8 mouse cellular contexts compared by ENCODE assay signal in genomic region chr9:99729943-99730646, GRCm38 (mm10). TPM values are rescaled to one million over a fixed set of nuclear protein-coding genes. Genes with fewer than 3 reads are reported as not detected.
A peak's percentile ranks its signal among the peaks of the same experiment; 100 is the strongest.
DNase-seq lines count a peak whose midpoint lies in the region; ATAC-seq and TF ChIP-seq lines count a peak whose summit lies in the region.
"Had no signal": no experiment of that assay in that cellular context is flagged by ENCODE, and none has a peak within 500 bp of the region (broad histone marks: within the 10 kb centered on the region; RNA-seq: fewer than 3 reads in every experiment).

No protein-coding gene starts in this region.

- no peak overlapping the region for H3K4me2 ChIP-seq in midbrain, embryonic 11.5 days
- H3K4me2 ChIP-seq: liver, embryonic 15.5 days had no signal

- H3K9me3 ChIP-seq in midbrain, embryonic 11.5 days (ENCODE audit: control insufficient read depth, low read length), result no peaks in the 10 kb centered on the region; the same call in 1 of the 2 replicates
- H3K9me3 ChIP-seq: liver, embryonic 15.5 days had no signal

- peak; percentile 75 for TF ChIP-seq CTCF in embryonic fibroblast, embryonic 13.5 days (IDR thresholded peaks at IDR 0.05; ENCODE audit: borderline replicate concordance, insufficient read depth, low read length)
- TF ChIP-seq CTCF in left cerebral cortex, adult 2 months (IDR thresholded peaks at IDR 0.05), result peak; percentile 80
- TF ChIP-seq CTCF in testis, adult 2 months (IDR thresholded peaks at IDR 0.05; ENCODE audit: control insufficient read depth, insufficient read depth, insufficient replicate concordance, low read depth, low read length), result peak; percentile 42; the same call in 1 of the 2 replicates

- no peaks in the 10 kb centered on the region for H3K4me1 ChIP-seq in embryonic fibroblast, embryonic 13.5 days (ENCODE audit: control insufficient read depth, insufficient read depth, low read length)
- H3K4me1 ChIP-seq in midbrain, embryonic 11.5 days (ENCODE audit: control insufficient read depth, insufficient read depth, low read length), result no peaks in the 10 kb centered on the region
- peaks cover 4% of the 10 kb centered on the region for H3K4me1 ChIP-seq in testis, adult 2 months (ENCODE audit: control insufficient read depth, insufficient read depth, low read length)
- H3K4me1 ChIP-seq: liver, embryonic 15.5 days had no signal

- H3K27ac ChIP-seq in embryonic fibroblast, embryonic 13.5 days (ENCODE audit: insufficient read depth, low read length), result no peak overlapping the region
- H3K27ac ChIP-seq in left cerebral cortex, adult 2 months, result no peak overlapping the region
- no peak overlapping the region for H3K27ac ChIP-seq in midbrain, embryonic 11.5 days (ENCODE audit: low read depth, low read length)
- no peak overlapping the region for H3K27ac ChIP-seq in testis, adult 2 months (ENCODE audit: control insufficient read depth, insufficient read depth, low read depth, low read length)
- H3K27ac ChIP-seq: liver, embryonic 15.5 days had no signal

- no peak overlapping the region for H3K4me3 ChIP-seq in embryonic fibroblast, embryonic 13.5 days (ENCODE audit: insufficient read depth, low read length)
- H3K4me3 ChIP-seq in left cerebral cortex, adult 2 months, result no peak overlapping the region
- no peak overlapping the region for H3K4me3 ChIP-seq in midbrain, embryonic 11.5 days (ENCODE audit: low read depth, low read length)
- H3K4me3 ChIP-seq in testis, adult 2 months (ENCODE audit: control insufficient read depth, low read depth, low read length), result peak overlapping the region; percentile 24
- H3K4me3 ChIP-seq: liver, embryonic 15.5 days had no signal

- intact Hi-C loops in left cerebral cortex, adult 2 months (cut with DNase I), result loop anchor here (5.0 kb wide), 2 partner anchors 652 to 717 kb away; no protein-coding TSS in a partner anchor

- H3K36me3 ChIP-seq in midbrain, embryonic 11.5 days (ENCODE audit: control insufficient read depth, insufficient read depth, low read length), result no peaks in the 10 kb centered on the region
- no peaks in the 10 kb centered on the region for H3K36me3 ChIP-seq in testis, adult 2 months (ENCODE audit: control insufficient read depth, insufficient read depth, low read length)
- H3K36me3 ChIP-seq: liver, embryonic 15.5 days had no signal

- no peak for TF ChIP-seq POLR2A in embryonic fibroblast, embryonic 13.5 days (IDR thresholded peaks at IDR 0.05; ENCODE audit: low read depth, low read length)
- TF ChIP-seq POLR2A in testis, adult 2 months (IDR thresholded peaks at IDR 0.05; ENCODE audit: control insufficient read depth, low read depth, low read length), result no peak

- ATAC-seq in midbrain, embryonic 11.5 days (ENCODE audit: low FRiP score), result peak; percentile 75

- WGBS in midbrain, embryonic 11.5 days, result 33% methylated on average over 15 of the region's 15 CpGs

- no peak overlapping the region for H3K9ac ChIP-seq in midbrain, embryonic 11.5 days (ENCODE audit: low read length)
- H3K9ac ChIP-seq: liver, embryonic 15.5 days had no signal

- H3K27me3 ChIP-seq in midbrain, embryonic 11.5 days (ENCODE audit: control insufficient read depth, insufficient read depth, low read length), result no peaks in the 10 kb centered on the region
- H3K27me3 ChIP-seq in testis, adult 2 months (ENCODE audit: control insufficient read depth, insufficient read depth, low read length), result no peaks in the 10 kb centered on the region
- H3K27me3 ChIP-seq: liver, embryonic 15.5 days had no signal

- DNase-seq in Muller cell, postnatal 12 days (ENCODE audit: inconsistent ontology term), result peak; percentile 90
- DNase-seq in adrenal gland, postnatal 4 days (ENCODE audit: low spot score in 2 of 2), result peak; percentile 11 to 20
- DNase-seq in induced T-regulatory cell, adult 2 months (ENCODE audit: low read depth), result peak; percentile 2
- peak; percentile 76 to 79 for DNase-seq in left cerebral cortex, adult 2 months (ENCODE audit: extremely low spot score in 1 of 2, low spot score in 2 of 2)
- peak; percentile 97 for DNase-seq in midbrain, embryonic 11.5 days (ENCODE audit: low spot score, missing footprints)

RNA-seq across cellular contexts. Expression of gene Cldn18, which starts 13.0 kb away (rescaled TPM):
- total RNA-seq in adrenal gland, postnatal 4 days (2021), result not detected
- polyA plus RNA-seq in embryonic fibroblast, embryonic 13.5 days (2011; ENCODE audit: insufficient read length, low read depth, missing spikeins), result not detected in 2 replicates
- not detected for total RNA-seq in left cerebral cortex, adult 2 months (2021)
- polyA plus RNA-seq in midbrain, embryonic 11.5 days (2014; fragmentation: Nextera tagmentation; extraction: Ambion mirVana), result not detected in 2 replicates
- 0.04 TPM in 1 of 2 replicates, not detected in the other for polyA plus RNA-seq in testis, adult 2 months (2012; rRNA removed)

Comparison
In these comparisons a context has a peak if more than half of its experiments do, and no peak if none do; other contexts are left out.
1. DNase-seq: peak in every context shown above with its lines; median percentile 97 in midbrain, embryonic 11.5 days; 90 in Muller cell, postnatal 12 days; 78 in left cerebral cortex, adult 2 months; 16 in adrenal gland, postnatal 4 days; 2 in induced T-regulatory cell, adult 2 months.